Mouse (Mus musculus): Measurements from ENCODE around the gene Wfdc9.
"Not testable (repeated sequence)": the region's sequence is repeated elsewhere in the genome, so short reads cannot be mapped to it uniquely, and the experiment has no call there.

The Wfdc9 gene

DNA sequence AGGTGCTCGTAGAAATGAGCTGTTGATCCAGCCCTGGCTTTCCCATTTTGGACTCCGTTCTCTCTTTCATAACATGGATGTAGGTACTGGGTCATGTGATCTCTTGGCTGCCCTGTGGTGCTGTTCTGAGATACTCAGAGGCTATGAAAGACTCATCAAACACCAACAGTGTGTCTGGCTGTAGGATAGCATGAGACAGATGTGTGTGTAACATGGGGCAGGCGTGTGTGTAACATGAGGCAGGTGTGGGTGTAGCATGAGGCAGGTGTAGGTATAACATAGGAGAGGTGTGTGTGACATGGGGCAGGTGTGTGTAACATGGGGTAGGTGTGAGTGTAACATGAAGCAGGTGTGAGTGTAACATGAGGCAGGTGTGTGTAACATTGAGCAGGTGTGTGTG, 41.0 kb downstream of the Wfdc9 start:
- DNase-seq, result no peak

- DNase-seq, result not testable (repeated sequence)
Observed at GRCm38 (mm10) chr2:164613471-164613870, 42.9 kb downstream of the Wfdc9 start, which contains the start of the genes Wfdc6b and Wfdc8. TSS of gene Wfdc6b (plus strand) at chr2:164613522. TSS of gene Wfdc8 (minus strand) at chr2:164613626.

GRCm38 (mm10) chr2:164608781-164609180, 47.6 kb downstream of the Wfdc9 start:
- no peak for DNase-seq

DNA sequence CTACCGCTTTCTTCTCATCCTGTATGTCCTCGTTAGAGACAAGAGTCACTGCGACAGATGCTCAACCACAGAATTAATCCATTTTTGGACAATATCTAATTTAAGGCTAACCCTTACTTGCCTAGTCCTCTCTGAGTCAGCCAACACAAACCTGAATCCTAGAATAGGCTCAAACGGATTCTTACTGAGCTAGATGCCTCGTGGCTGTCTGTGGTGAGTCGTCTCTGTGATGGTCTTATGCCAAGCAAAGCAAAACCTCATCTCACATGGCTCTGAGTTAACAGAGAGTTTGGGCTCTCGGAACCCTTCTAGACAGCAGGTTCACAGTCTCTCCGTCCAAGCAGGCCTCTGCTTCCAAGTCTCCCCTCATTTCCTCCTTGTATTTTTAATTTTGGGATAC, 52.0 kb downstream of the Wfdc9 start:
- no peak for DNase-seq

DNA sequence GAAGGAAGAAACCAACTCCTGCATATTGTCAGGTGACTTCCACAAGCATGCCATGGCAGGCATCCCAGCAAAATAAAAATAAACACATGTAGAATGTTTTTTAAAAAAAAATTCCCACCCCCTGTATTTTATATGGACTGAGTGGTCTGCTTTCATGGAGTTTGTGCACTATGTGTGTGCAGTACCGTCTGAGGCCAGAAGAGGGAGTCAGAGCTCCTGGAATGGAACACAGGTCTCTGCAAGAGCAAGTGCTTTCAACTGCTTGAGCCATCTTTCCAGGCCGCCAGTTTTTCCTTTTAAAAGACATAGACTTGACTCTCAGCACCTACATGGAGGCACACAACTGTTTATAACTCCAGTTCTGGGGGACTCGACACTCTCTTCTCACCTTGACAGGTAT, 52.9 kb downstream of the Wfdc9 start:
- DNase-seq, result no peak

DNA sequence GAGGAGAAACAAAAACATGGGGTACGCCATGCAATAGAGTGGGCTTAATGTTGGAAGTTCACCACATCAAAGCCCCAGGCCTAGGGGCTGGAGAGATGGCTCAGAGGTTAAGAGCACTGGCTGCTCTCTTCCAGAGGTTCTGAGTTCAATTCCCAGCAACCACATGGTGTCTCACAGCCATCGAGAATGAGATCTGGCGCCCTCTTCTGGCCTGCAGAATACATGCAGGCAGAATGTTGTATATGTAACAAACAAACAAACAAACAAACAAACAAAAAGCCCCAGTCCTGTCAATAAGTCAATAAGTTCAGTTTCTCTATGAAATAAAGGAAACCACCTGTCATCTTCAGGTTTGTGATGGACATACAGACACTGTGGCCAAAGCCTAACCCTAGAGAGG, 56.2 kb downstream of the Wfdc9 start:
- DNase-seq, result no peak

Measured in cerebellum, adult 11 months (tissue).